Mouse (Mus musculus) lung, adult 10 weeks (tissue): Measurements from ENCODE around the gene Plcb1. TPM values are rescaled to one million over a fixed set of nuclear protein-coding genes. Genes with fewer than 3 reads are reported as not detected.

Source experiments
- polyA plus RNA-seq: library from polyadenylated mRNA; stranded (reverse); fragments of 350-450 nt; fragmentation: Illumina TruSeq; extraction: RNeasy Lipid Tissue Mini Kit (QIAGEN cat#74804); gene quantifications from one replicate; pipeline ENCODE4 v1.2.3, GENCODE M21; 2014; ENCODE audit warnings: low read depth, low replicate concordance; ENCODE audit not compliant: insufficient read depth

The Plcb1 gene
- 4.3 TPM for polyA plus RNA-seq

GRCm38 (mm10) chr2:134785970-134786855 lies at the start of gene Plcb1:
Gene Plcb1, plus strand, starts transcription at chr2:134786067.

Other genes starting within 250 kb of the Plcb1 start
- gene Hao1, start 231.7 kb upstream of the Plcb1 start, polyA plus RNA-seq: not detected
- gene Tmx4, start 141.9 kb upstream of the Plcb1 start, polyA plus RNA-seq: 8.9 TPM